Mouse (Mus musculus) adrenal gland (tissue): ENCODE measurements around the gene Paox.
"Not testable (repeated sequence)": the region's sequence is repeated elsewhere in the genome, so short reads cannot be mapped to it uniquely, and the experiment has no call there.

Experiments
- intact Hi-C: fragments of 180-260 bp; cut with DNase I; formaldehyde crosslinking; loops from one replicate; pipeline ENCODE4 v1.15.1; 2025

The Paox gene

DNA sequence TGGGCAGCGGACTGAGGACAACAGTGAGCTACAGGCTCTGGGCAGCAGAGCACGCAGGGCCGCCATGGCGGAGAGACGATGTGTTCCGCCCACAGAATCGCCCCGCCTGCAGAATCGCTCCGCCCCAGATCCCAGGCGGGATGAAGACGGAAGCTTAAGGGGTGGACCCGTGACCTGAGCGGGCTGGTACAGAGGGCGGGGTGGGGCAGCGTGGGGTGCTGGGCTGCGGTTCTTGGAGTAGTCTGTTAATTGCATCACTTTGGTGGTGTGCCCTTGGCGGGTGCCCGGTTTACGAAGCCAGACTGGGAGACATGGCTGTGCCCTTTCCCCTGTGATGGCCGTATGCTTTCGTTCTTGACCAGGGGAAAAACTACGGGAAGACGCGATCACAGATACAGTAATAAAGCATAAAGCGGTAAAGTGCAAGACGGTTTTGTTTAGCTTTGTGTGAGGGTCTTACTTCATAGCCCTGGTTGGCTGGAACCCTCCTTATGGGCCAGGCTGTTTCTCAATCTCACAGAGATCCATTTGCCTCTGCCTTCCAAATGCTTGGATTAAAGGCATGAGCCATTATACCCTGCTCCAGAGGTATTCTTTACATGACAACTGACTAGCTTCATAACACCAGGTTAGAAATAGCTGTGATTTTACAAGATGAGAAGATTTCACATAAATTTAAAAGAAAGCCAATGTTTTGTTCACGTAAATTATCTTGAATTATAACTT is 893 bp downstream of the Paox start, which contains the start of gene Echs1:
Echs1 (minus strand) TSS at position 148 of the 726 bp plus-strand sequence.
- intact Hi-C loops: loop anchor here (5.0 kb wide), 1 partner anchor 1256 kb away; no protein-coding TSS in a partner anchor

- intact Hi-C loops: no loop called here
These were observed 4.9 kb downstream of the Paox start for GRCm38 (mm10) chr7:140120484-140120883.

GRCm38 (mm10) chr7:140121338-140121910 is 5.8 kb downstream of the Paox start:
- intact Hi-C loops: no loop called here

DNA sequence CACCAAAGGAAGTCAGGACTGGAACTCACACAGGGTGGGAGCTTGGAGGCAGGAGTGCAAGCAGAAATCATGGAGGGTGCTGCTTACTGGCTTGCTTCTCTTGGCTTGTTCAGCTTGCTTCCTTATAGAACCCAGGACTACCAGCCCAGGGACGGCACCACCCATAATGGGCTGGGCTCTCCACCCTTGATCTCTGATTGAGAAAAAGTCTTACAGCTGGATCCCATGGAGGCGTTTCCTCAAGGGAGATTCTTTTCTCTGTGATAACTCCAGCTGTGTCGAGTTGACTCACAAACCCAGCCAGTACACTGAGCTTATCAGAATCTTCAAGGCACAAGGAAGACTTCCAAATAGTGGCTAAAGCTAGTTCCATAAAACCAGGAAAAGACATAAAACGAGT is 7.2 kb downstream of the Paox start:
- intact Hi-C loops: no loop called here

- intact Hi-C loops: no loop called here
These were observed 8.8 kb downstream of the Paox start for GRCm38 (mm10) chr7:140124382-140124781.

DNA sequence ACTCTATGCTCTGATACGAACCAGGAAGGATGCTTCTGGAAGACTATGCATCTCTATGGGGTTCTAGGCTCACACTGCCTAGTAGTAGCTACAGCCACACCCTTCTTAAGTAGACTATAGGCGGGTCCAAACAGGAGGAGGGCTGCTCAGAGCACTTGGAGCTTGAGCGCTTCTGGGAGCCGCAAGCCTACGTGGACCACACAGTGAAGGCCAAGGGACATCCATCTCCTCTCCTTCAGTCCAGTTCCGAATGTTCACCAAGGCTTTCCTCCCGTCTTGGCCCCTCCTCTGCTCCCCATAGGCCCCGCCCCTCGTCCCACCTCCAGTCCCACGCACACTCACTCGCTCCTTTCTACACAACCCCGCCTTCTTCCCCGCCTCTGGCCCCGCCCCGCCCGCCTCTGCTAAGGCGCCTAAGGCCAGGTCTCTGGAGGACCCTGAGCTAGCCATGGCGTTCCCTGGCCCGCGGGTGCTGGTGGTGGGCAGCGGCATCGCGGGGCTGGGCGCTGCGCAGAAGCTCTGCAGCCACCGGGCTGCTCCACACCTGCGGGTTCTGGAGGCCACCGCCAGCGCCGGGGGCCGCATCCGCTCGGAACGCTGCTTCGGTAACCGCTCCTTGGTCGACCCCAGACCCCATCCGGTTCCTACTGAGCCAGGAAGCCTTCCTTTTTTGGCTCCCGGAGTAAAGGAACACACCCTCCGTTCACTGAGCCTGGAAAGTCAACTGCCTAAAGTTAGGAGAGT is 9.9 kb downstream of the Paox start:
- intact Hi-C loops: no loop called here

- intact Hi-C loops: no loop called here
These were observed 10.4 kb downstream of the Paox start for GRCm38 (mm10) chr7:140126022-140126350.

GRCm38 (mm10) chr7:140126934-140127333 is 11.3 kb downstream of the Paox start:
- intact Hi-C loops: no loop called here

DNA sequence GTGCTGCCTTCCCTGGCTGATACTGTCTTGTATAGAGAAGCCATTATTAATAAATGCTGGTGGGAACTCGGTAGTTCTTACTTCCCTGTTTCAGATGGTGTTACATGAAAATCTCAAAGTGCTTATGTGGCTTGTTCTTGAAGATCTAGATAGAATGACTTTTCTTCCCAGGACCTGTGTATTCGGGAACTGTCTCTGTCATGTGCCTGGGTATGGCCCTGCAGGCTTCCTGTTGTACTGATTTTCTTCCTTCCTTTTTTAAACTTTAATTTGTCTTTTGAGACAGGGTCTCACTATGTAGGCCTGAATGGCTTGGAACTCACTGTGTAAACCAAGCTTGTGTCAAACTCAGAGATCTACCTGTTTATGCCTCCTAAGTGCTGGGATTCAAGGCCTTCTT is 12.3 kb downstream of the Paox start:
- intact Hi-C loops: no loop called here

DNA sequence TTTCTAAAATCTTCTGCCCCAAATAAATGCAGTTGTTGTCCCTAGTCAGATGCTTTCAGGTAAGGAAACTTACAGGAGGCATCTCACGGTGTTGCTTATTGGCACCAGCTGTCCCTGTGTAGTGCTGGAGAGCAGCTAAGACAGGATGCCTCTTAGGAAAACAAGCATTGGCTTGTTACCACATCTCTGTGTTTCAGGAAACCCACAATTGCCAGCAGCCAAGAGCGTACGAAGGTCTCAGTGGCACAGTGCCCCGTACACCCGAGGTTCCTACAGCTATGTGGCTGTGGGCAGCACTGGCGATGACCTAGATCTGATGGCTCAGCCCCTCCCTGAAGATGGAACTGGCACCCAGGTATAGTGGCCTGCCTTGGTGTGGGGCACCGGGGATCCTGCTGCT is 16.6 kb downstream of the Paox start:
- intact Hi-C loops: not testable (repeated sequence)

DNA sequence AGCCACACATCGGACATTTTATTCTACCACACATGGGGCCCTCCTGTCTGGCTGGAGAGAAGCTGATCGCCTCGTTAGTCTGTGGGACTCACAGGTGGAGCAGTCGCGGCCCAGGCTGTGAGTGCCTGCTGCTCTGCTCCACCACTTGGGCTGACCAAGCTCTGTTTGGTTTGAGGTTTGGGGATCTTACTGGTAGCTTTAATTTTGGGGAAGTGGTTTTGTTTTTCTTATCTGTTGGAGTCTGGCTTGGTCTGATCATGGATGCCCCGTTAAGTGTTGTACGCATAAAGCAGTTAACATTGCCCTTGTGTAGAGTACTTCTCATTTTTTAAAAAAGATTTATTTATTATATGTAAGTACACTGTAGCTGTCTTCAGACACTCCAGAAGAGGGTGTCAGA is 18.4 kb downstream of the Paox start:
- intact Hi-C loops: not testable (repeated sequence)

DNA sequence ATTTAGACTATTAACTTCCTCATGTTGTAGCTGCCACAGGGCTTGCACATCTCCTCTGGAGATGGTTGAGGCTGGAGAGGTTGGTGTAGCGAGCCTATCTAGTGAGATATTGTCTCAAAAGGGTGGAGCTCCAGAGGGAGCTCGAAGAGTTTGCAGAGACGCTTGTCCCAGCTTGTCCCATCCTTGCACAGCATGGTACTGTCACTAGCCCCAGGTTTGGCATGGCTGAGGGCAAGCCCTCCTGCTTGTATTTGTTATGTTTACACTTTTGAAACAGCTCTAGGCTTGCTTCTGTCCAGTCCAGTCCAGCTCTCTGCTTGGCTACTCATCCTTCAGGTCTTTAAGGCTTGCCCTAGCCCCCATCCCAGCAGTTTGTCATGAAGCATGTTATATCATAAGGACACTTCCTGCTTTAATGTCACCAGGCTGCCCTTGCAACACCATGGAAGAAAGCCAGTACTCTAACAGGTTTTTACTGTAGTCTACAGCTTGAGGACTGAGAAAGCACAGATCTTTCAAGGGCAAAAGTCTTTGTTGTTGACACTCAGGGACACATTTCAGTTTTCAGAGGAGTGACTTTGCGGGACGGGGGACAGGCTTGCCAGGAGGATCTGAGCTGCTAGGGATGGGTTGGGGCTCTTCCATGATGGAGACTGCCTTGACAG is 19.6 kb downstream of the Paox start:
- intact Hi-C loops: loop anchor here (5.0 kb wide), 1 partner anchor 33 kb away; the partner anchor contains the start of gene Fuom

DNA sequence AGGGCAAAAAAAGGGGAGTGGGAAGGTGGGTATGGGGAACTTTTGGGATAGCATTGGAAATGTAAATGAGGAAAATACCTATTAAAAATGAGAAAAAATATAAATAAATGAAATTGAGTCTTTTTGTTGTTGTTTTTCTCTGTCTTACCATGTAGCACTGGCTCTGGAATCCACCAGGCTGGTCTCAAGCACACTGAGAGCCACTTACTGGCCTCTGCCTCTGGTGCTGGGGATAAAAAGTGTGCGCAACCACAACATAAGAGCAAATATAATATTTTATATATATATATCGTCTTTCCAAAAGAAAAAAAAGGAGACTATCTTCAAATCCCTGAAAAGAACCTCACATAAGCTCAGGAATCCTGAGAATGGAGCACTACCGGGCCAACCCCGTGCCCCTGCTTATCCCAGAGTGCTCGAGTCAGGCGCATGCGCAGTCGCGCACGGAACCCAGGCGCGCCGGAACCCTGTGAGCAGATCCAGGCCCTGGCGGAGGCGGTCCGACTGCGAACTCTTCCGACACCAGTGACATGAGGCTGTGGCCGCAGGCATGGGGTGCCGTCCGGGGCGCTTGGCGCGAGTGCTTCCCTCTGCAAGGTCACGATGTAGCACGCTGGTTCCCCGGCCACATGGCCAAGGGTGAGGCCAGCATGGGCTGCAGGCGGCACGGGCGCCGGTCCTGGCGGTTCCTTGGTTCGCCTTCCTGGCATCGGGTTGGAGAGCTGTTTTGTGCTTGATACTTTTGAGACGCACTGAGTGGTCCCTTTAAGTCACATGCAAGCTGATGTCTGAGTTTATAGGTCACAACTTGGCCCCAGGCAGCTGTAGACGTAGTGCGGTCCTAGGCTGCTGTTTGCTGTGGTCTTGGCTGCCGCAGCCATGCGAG is 21.8 kb downstream of the Paox start, which contains the start of gene Mtg1:
Mtg1 (plus strand) TSS at position 430 of the 886 bp plus-strand sequence.
- intact Hi-C loops: loop anchor here (5.0 kb wide), 1 partner anchor 35 kb away; the partner anchor contains the start of gene Fuom

GRCm38 (mm10) chr7:140138021-140138310 is 22.4 kb downstream of the Paox start:
- intact Hi-C loops: loop anchor here (5.0 kb wide), 1 partner anchor 36 kb away; the partner anchor contains the start of gene Fuom

DNA sequence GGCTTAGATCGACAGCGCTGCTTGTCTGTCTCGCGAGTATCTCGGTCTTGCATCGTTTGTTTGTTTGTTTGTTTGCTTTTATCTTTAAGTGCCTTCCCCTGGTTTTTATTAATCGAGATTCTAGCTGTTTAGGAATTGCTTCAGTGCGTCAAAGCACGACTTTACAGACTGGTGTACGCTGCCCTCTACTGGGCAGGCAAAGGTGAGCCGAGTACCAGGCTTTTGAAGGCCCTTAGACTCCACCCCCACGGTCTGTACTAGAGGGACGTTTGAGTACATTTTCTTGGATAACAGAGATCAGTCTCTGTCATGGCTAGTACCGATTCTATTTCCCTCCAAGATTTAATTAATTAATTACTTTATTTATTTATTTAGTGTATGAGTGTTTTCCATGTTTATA is 25.8 kb downstream of the Paox start:
- intact Hi-C loops: loop anchor here (1.0 to 10.0 kb wide), 2 partner anchors 63 to 167 kb away; partner anchors contain the start of gene 6430531B16Rik

DNA sequence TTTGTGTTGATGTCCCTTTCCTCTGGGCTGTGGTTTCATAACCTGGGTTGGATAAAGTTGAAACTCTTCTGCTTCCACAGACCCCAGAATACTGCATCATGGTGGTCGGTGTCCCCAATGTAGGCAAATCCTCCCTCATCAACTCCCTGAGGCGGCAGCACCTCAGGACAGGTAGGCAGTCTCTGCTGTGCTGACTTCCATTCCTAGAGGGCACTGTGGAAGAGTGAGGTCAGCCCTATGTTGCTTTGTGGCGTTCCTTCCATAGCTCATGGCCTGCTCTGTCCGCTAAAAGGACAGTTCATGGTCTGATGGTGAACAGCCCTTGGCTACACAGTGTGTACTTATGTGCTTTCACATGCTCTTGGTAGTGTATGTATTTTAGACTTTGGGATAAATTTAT is 29.0 kb downstream of the Paox start:
- intact Hi-C loops: loop anchor here (10.0 kb wide), 1 partner anchor 170 kb away; the partner anchor contains the start of gene 6430531B16Rik

DNA sequence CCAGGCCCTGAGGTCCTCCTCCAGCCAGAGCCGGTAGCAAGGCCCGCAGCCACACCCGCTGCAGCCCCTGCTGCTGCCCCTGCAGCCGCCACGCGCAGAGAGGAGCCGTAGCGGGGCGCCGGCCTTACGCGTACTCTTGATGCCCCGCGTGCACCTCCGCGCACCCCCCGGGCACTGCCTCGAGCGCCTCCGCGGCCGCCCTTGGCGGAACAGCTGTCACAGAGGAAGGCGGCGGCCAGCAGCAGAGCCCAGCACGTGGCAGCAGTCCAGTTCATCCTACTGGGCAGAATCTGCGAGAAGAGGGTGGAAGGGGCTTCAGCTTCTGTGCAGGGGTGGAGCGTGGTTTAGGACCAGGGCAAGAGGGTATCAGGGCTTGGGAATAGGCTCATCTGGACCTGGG is 37.8 kb downstream of the Paox start:
- intact Hi-C loops: no loop called here

- intact Hi-C loops: no loop called here
These were observed 38.2 kb downstream of the Paox start for GRCm38 (mm10) chr7:140153829-140154217.

GRCm38 (mm10) chr7:140154218-140154927 is 38.8 kb downstream of the Paox start, which contains the start of gene Sprn:
Gene Sprn (minus strand): TSS chr7:140154877.
- intact Hi-C loops: no loop called here

DNA sequence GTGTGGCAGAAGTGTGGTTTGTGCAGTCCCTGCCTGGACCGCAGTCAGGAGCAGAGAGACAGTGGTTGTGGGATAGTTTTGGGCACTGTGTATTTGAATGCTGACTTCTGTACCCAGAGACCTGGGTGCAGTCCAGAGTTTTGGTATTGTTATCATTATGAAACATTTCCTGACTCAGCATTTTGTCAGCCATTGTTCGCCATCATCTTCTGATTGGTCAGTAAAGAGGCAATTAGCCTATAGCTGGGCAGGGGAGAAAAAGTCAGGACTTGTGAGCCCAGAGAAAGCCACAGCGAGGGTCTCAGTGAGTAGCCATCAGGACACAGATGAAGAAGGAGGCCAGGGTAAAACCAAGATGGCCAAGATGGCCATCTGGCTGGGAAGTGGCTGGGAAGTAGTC is 44.8 kb downstream of the Paox start:
- intact Hi-C loops: no loop called here
